ENCODE assay signal across 13 mouse cellular contexts in the genomic region with DNA sequence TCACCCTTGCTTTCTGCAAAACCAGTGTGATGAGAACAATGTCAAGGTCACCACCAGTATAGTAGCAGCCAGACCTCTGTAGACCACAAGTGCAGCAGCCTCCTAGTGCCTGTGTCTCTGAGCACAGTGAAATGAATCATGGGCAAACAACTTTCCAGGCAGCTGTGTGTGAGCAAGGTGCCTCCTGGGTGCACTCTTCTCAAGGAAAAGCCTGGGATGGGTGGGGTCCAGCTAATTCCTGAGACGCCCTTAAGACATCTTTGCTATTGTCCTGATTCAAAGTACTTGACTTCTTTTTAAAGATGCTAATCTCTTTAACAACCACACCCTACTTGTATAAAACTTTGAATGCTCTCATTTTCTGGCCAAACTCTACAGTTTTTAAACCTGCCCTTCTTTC.
"Had no signal": no experiment of that assay in that cellular context is flagged by ENCODE, and none has a peak within 500 bp of the region (broad histone marks: within the 10 kb centered on the region; RNA-seq: fewer than 3 reads in every experiment).

No protein-coding gene starts in this region.

- DNase-seq: kidney, postnatal 36 days; layer of hippocampus, adult 9-11 months; layer of hippocampus, postnatal 36 days; right cerebral cortex, adult 18-20 months; thymus, adult 18-20 months; thymus, postnatal 14 days had no signal

- H3K4me1 ChIP-seq: liver, embryonic 12.5 days; lung, embryonic 15.5 days had no signal

- H3K36me3 ChIP-seq: limb, embryonic 15.5 days; liver, embryonic 12.5 days; lung, embryonic 15.5 days; midbrain, embryonic 12.5 days; neural tube, embryonic 13.5 days had no signal

- H3K27ac ChIP-seq: kidney, postnatal 0 days; limb, embryonic 15.5 days; liver, embryonic 12.5 days; lung, embryonic 15.5 days; midbrain, embryonic 12.5 days; neural tube, embryonic 13.5 days had no signal

- H3K4me3 ChIP-seq: limb, embryonic 15.5 days; liver, embryonic 12.5 days; lung, embryonic 15.5 days; midbrain, embryonic 12.5 days; neural tube, embryonic 13.5 days had no signal

- H3K27me3 ChIP-seq: limb, embryonic 15.5 days; liver, embryonic 12.5 days; lung, embryonic 15.5 days; midbrain, embryonic 12.5 days; neural tube, embryonic 13.5 days had no signal

- H3K9ac ChIP-seq: limb, embryonic 15.5 days; liver, embryonic 12.5 days; lung, embryonic 15.5 days; midbrain, embryonic 12.5 days; neural tube, embryonic 13.5 days had no signal

- H3K4me2 ChIP-seq: limb, embryonic 15.5 days; liver, embryonic 12.5 days; lung, embryonic 15.5 days; midbrain, embryonic 12.5 days; neural tube, embryonic 13.5 days had no signal

- H3K9me3 ChIP-seq: limb, embryonic 15.5 days; liver, embryonic 12.5 days; lung, embryonic 15.5 days had no signal

- ATAC-seq: liver, embryonic 12.5 days; midbrain, embryonic 16.5 days had no signal
